ENCODE assay signal across 29 mouse cellular contexts in genomic region chr11:83740443-83740991, GRCm38 (mm10). TPM values are rescaled to one million over a fixed set of nuclear protein-coding genes. Genes with fewer than 3 reads are reported as not detected.
A peak's percentile ranks its signal among the peaks of the same experiment; 100 is the strongest.
DNase-seq lines count a peak whose midpoint lies in the region; ATAC-seq and TF ChIP-seq lines count a peak whose summit lies in the region.
"Had no signal": no experiment of that assay in that cellular context is flagged by ENCODE, and none has a peak within 500 bp of the region (broad histone marks: within the 10 kb centered on the region; RNA-seq: fewer than 3 reads in every experiment).

No protein-coding gene starts in this region.

- TF ChIP-seq POLR2A in liver, adult 2 months (IDR thresholded peaks at IDR 0.05; ENCODE audit: extremely low read depth, insufficient read depth, low read length): no peak
- TF ChIP-seq POLR2A in bone marrow, adult 2 months (IDR thresholded peaks at IDR 0.05; ENCODE audit: borderline replicate concordance, control insufficient read depth, low read depth, low read length): no peak

- no peaks in the 10 kb centered on the region for H3K79me2 ChIP-seq in liver, adult 2 months (ENCODE audit: control insufficient read depth, insufficient read depth, low read length)

- no peak for TF ChIP-seq CTCF in liver, adult 2 months (IDR thresholded peaks at IDR 0.05; ENCODE audit: low read depth, low read length)
- TF ChIP-seq CTCF in bone marrow, adult 2 months (IDR thresholded peaks at IDR 0.05; ENCODE audit: control insufficient read depth, insufficient read depth, low read length): no peak

- no peak overlapping the region for H3K4me3 ChIP-seq in liver, adult 2 months (ENCODE audit: insufficient read depth, low read depth, low read length)
- no peak overlapping the region for H3K4me3 ChIP-seq in liver, embryonic 11.5 days (ENCODE audit: low read depth, low read length)
- no peak overlapping the region for H3K4me3 ChIP-seq in lung, embryonic 15.5 days
- peak overlapping the region; percentile 72 for H3K4me3 ChIP-seq in bone marrow, adult 2 months (replicated peaks; ENCODE audit: control insufficient read depth, low read depth, low read length)
- H3K4me3 ChIP-seq: embryonic facial prominence, embryonic 12.5 days; embryonic facial prominence, embryonic 15.5 days; gastrocnemius, adult 2 months; hindbrain, embryonic 12.5 days; hindbrain, embryonic 15.5 days had no signal

- 53% methylated on average over 4 of the region's 4 CpGs for WGBS in liver, adult 2 months
- WGBS in liver, embryonic 11.5 days: 68% methylated on average over 4 of the region's 4 CpGs
- WGBS in lung, embryonic 15.5 days: 47% methylated on average over 4 of the region's 4 CpGs
- 57% methylated on average over 4 of the region's 4 CpGs for WGBS in bone marrow, adult 2 months

- H3K27ac ChIP-seq in liver, adult 2 months (replicated peaks; ENCODE audit: insufficient read depth, low read depth, low read length): peak overlapping the region; percentile 36; the same call in 1 of the 2 replicates
- no peak overlapping the region for H3K27ac ChIP-seq in liver, embryonic 11.5 days (ENCODE audit: low read depth, low read length)
- peak overlapping the region; percentile 72 for H3K27ac ChIP-seq in lung, embryonic 15.5 days
- peak overlapping the region; percentile 68; the same call in 1 of the 2 replicates for H3K27ac ChIP-seq in bone marrow, adult 2 months (ENCODE audit: control insufficient read depth, insufficient read depth, low read depth, low read length, poor library complexity)
- H3K27ac ChIP-seq: embryonic facial prominence, embryonic 12.5 days; embryonic facial prominence, embryonic 15.5 days; gastrocnemius, adult 2 months; hindbrain, embryonic 12.5 days; hindbrain, embryonic 15.5 days had no signal

- H3K4me2 ChIP-seq in liver, embryonic 11.5 days: no peak overlapping the region
- H3K4me2 ChIP-seq in lung, embryonic 15.5 days: no peak overlapping the region
- H3K4me2 ChIP-seq: embryonic facial prominence, embryonic 12.5 days; embryonic facial prominence, embryonic 15.5 days; heart, embryonic 11.5 days; hindbrain, embryonic 12.5 days; hindbrain, embryonic 15.5 days had no signal

- DNase-seq in liver, adult 2 months (ENCODE audit: extremely low read depth, low read depth, low spot score): peak; percentile 35
- DNase-seq in liver, embryonic 11.5 days (ENCODE audit: low spot score): no peak
- DNase-seq in lung, postnatal 4 days: no peak
- DNase-seq in embryo, embryonic 11 days: no peak
- DNase-seq: adrenal gland, adult 8-10 months; adrenal gland, postnatal 25 days; cerebellum, adult 18-20 months; cerebellum, adult 9-10 months; cerebellum, postnatal 14 days; forebrain, postnatal 0 days; gastrocnemius, adult 2 months; gastrocnemius, postnatal 14 days; heart, adult 11 months had no signal

- H3K27me3 ChIP-seq in liver, adult 2 months (ENCODE audit: control insufficient read depth, insufficient read depth, low read length): no peaks in the 10 kb centered on the region
- H3K27me3 ChIP-seq in liver, embryonic 11.5 days (replicated peaks; ENCODE audit: control insufficient read depth, insufficient read depth, low read length): no peaks in the 10 kb centered on the region; the same call in 1 of the 2 replicates
- no peaks in the 10 kb centered on the region; the same call in 1 of the 2 replicates for H3K27me3 ChIP-seq in lung, embryonic 15.5 days

- H3K9me3 ChIP-seq in liver, embryonic 11.5 days (ENCODE audit: control insufficient read depth, low read length): no peaks in the 10 kb centered on the region
- no peaks in the 10 kb centered on the region for H3K9me3 ChIP-seq in lung, embryonic 15.5 days
- H3K9me3 ChIP-seq: embryonic facial prominence, embryonic 12.5 days; embryonic facial prominence, embryonic 15.5 days; hindbrain, embryonic 12.5 days; hindbrain, embryonic 15.5 days had no signal

- no peak overlapping the region for H3K9ac ChIP-seq in liver, adult 2 months (ENCODE audit: low read depth, low read length)
- H3K9ac ChIP-seq in liver, embryonic 11.5 days (ENCODE audit: low read depth, low read length): no peak overlapping the region
- H3K9ac ChIP-seq in lung, embryonic 15.5 days: no peak overlapping the region
- H3K9ac ChIP-seq: embryonic facial prominence, embryonic 12.5 days; embryonic facial prominence, embryonic 15.5 days; forebrain, postnatal 0 days; hindbrain, embryonic 12.5 days; hindbrain, embryonic 15.5 days had no signal

- no peak for ATAC-seq in liver, embryonic 11.5 days (replicated peaks; ENCODE audit: low FRiP score)
- peak; percentile 80; the same call in 1 of the 2 replicates for ATAC-seq in lung, embryonic 15.5 days (ENCODE audit: borderline replicate concordance, extremely low read depth, low FRiP score, low TSS enrichment)
- ATAC-seq: activated CD4-positive, CD25-positive, alpha-beta regulatory T cell, adult 4 months; forebrain, embryonic 14.5 days; forebrain, postnatal 0 days had no signal

- peaks cover 28% of the 10 kb centered on the region for H3K4me1 ChIP-seq in liver, adult 2 months (ENCODE audit: control insufficient read depth, insufficient read depth, low read length)
- no peaks in the 10 kb centered on the region for H3K4me1 ChIP-seq in liver, embryonic 11.5 days (replicated peaks; ENCODE audit: control insufficient read depth, insufficient read depth, low read length)
- H3K4me1 ChIP-seq in lung, embryonic 15.5 days: peaks cover 11% of the 10 kb centered on the region; the same call in 1 of the 2 replicates
- peaks cover 12% of the 10 kb centered on the region for H3K4me1 ChIP-seq in bone marrow, adult 2 months (ENCODE audit: control insufficient read depth, insufficient read depth, low read length)
- H3K4me1 ChIP-seq: embryonic facial prominence, embryonic 12.5 days; embryonic facial prominence, embryonic 15.5 days; hindbrain, embryonic 12.5 days; hindbrain, embryonic 15.5 days had no signal

- H3K36me3 ChIP-seq in liver, adult 2 months (ENCODE audit: control insufficient read depth, insufficient read depth, low read length): no peaks in the 10 kb centered on the region
- H3K36me3 ChIP-seq in liver, embryonic 11.5 days (ENCODE audit: control insufficient read depth, insufficient read depth, low read length): no peaks in the 10 kb centered on the region
- H3K36me3 ChIP-seq in lung, embryonic 15.5 days: no peaks in the 10 kb centered on the region
- H3K36me3 ChIP-seq: embryonic facial prominence, embryonic 12.5 days; embryonic facial prominence, embryonic 15.5 days; hindbrain, embryonic 12.5 days; hindbrain, embryonic 15.5 days had no signal

RNA-seq across cellular contexts. Expression of gene Wfdc21, which starts 6.2 kb away (rescaled TPM):
- total RNA-seq in liver, adult 2 months (2014; rRNA removed): 1,058 and 3,004 TPM in 2 replicates
- 2,463 and 2,494 TPM in 2 replicates for polyA plus RNA-seq in liver, adult 2 months (2012; rRNA removed)
- polyA plus RNA-seq in liver, embryonic 11.5 days (2014; fragmentation: Nextera tagmentation; extraction: Ambion mirVana): 1.6 and 2.0 TPM in 2 replicates
- 0.87 and 1.7 TPM in 2 replicates for polyA plus RNA-seq in lung, embryonic 15.5 days (2015; fragmentation: Nextera tagmentation; extraction: Ambion mirVana)
- polyA plus RNA-seq in bone marrow, adult 2 months (2011; ENCODE audit: insufficient read depth, insufficient read length, low replicate concordance, missing spikeins): 220 and 706 TPM in 2 replicates
- total RNA-seq: adrenal gland, postnatal 25 days; ES-E14; forebrain, postnatal 0 days; gastrocnemius, adult 2 months; gastrocnemius, postnatal 14 days; heart, postnatal 25 days had no signal
- polyA plus RNA-seq: activated CD4-positive, CD25-positive, alpha-beta regulatory T cell, adult 4 months; embryonic facial prominence, embryonic 12.5 days; forebrain, embryonic 11.5 days; forebrain, embryonic 14.5 days; forebrain, postnatal 0 days; frontal cortex, adult 2 months; heart, embryonic 11.5 days; heart, embryonic 14.5 days; hindbrain, embryonic 12.5 days; hindbrain, embryonic 15.5 days had no signal

RNA-seq across cellular contexts. Expression of gene Heatr6, which starts 13.0 kb away (rescaled TPM):
- total RNA-seq in liver, adult 2 months (2014; rRNA removed): 6.5 and 8.9 TPM in 2 replicates
- 9.7 and 9.8 TPM in 2 replicates for polyA plus RNA-seq in liver, adult 2 months (2012; rRNA removed)
- polyA plus RNA-seq in liver, embryonic 11.5 days (2014; fragmentation: Nextera tagmentation; extraction: Ambion mirVana): 14.5 and 16.8 TPM in 2 replicates
- polyA plus RNA-seq in lung, embryonic 15.5 days (2015; fragmentation: Nextera tagmentation; extraction: Ambion mirVana): 21.0 and 23.2 TPM in 2 replicates
- polyA plus RNA-seq in bone marrow, adult 2 months (2011; ENCODE audit: insufficient read depth, insufficient read length, low replicate concordance, missing spikeins): 3.6 and 13.1 TPM in 2 replicates

RNA-seq across cellular contexts. Expression of gene Wfdc18, which starts 31.7 kb away (rescaled TPM):
- not detected in 2 replicates for total RNA-seq in liver, adult 2 months (2014; rRNA removed)
- polyA plus RNA-seq in liver, adult 2 months (2012; rRNA removed): not detected in 2 replicates
- polyA plus RNA-seq in liver, embryonic 11.5 days (2014; fragmentation: Nextera tagmentation; extraction: Ambion mirVana): not detected in 2 replicates
- polyA plus RNA-seq in lung, embryonic 15.5 days (2015; fragmentation: Nextera tagmentation; extraction: Ambion mirVana): 1.4 and 2.4 TPM in 2 replicates
- not detected in 2 replicates for polyA plus RNA-seq in bone marrow, adult 2 months (2011; ENCODE audit: insufficient read depth, insufficient read length, low replicate concordance, missing spikeins)
- total RNA-seq: adrenal gland, adult 8-10 months; adrenal gland, postnatal 25 days; ES-E14; forebrain, postnatal 0 days; gastrocnemius, adult 2 months; gastrocnemius, postnatal 14 days; gastrocnemius, postnatal 4 days; heart, adult 8-10 months; heart, postnatal 25 days had no signal
- polyA plus RNA-seq: activated CD4-positive, CD25-positive, alpha-beta regulatory T cell, adult 4 months; embryonic facial prominence, embryonic 12.5 days; forebrain, embryonic 11.5 days; forebrain, embryonic 14.5 days; hindbrain, embryonic 12.5 days; hindbrain, embryonic 15.5 days had no signal

RNA-seq across cellular contexts. Expression of gene Wfdc17, which starts 36.7 kb away (rescaled TPM):
- total RNA-seq in liver, adult 2 months (2014; rRNA removed): 40.9 and 46.0 TPM in 2 replicates
- polyA plus RNA-seq in liver, adult 2 months (2012; rRNA removed): 8.0 and 19.9 TPM in 2 replicates
- 7.1 and 7.2 TPM in 2 replicates for polyA plus RNA-seq in liver, embryonic 11.5 days (2014; fragmentation: Nextera tagmentation; extraction: Ambion mirVana)
- 1.8 and 2.1 TPM in 2 replicates for polyA plus RNA-seq in lung, embryonic 15.5 days (2015; fragmentation: Nextera tagmentation; extraction: Ambion mirVana)
- polyA plus RNA-seq in bone marrow, adult 2 months (2011; ENCODE audit: insufficient read depth, insufficient read length, low replicate concordance, missing spikeins): 8.2 and 33.5 TPM in 2 replicates
- total RNA-seq: ES-E14; forebrain, postnatal 0 days had no signal
- polyA plus RNA-seq: activated CD4-positive, CD25-positive, alpha-beta regulatory T cell, adult 4 months; embryonic facial prominence, embryonic 12.5 days; forebrain, embryonic 14.5 days; forebrain, postnatal 0 days had no signal

Comparison
In these comparisons a context has a peak if more than half of its experiments do, and no peak if none do; other contexts are left out.
1. RNA of gene Wfdc21, which starts 6.2 kb away (polyA plus RNA-seq): 2,463 to 2,494 TPM in liver, adult 2 months and 220 to 706 TPM in bone marrow, adult 2 months; 1.6 to 2.0 TPM in liver, embryonic 11.5 days and 0.87 to 1.7 TPM in lung, embryonic 15.5 days; every median in the first group is over 10 times any median in the second.